In genomic region chr16:18628948-18629340, GRCm38 (mm10) we compare ENCODE assay signal across 8 mouse cellular contexts. TPM values are rescaled to one million over a fixed set of nuclear protein-coding genes. Genes with fewer than 3 reads are reported as not detected.
DNase-seq lines count a peak whose midpoint lies in the region; ATAC-seq and TF ChIP-seq lines count a peak whose summit lies in the region.

No protein-coding gene starts in this region.

- H3K4me1 ChIP-seq in kidney, postnatal 0 days (replicated peaks; ENCODE audit: insufficient read depth, low read length) = peaks cover 13% of the 10 kb centered on the region; the same call in 1 of the 2 replicates
- H3K4me1 ChIP-seq in hindbrain, embryonic 15.5 days (replicated peaks) = peaks cover 42% of the 10 kb centered on the region
- peaks cover 13% of the 10 kb centered on the region; the same call in 1 of the 2 replicates for H3K4me1 ChIP-seq in midbrain, postnatal 0 days (ENCODE audit: insufficient read depth, low read length)

- TF ChIP-seq CTCF in kidney, postnatal 0 days (IDR thresholded peaks at IDR 0.05; ENCODE audit: low read depth) = no peak
- no peak for TF ChIP-seq CTCF in midbrain, postnatal 0 days (IDR thresholded peaks at IDR 0.05)

- peak overlapping the region; percentile 97 for H3K4me2 ChIP-seq in kidney, postnatal 0 days (ENCODE audit: low read length)
- peak overlapping the region; percentile 96 for H3K4me2 ChIP-seq in hindbrain, embryonic 15.5 days
- peak overlapping the region; percentile 92 for H3K4me2 ChIP-seq in midbrain, postnatal 0 days (ENCODE audit: low read depth, low read length, poor library complexity, severe bottlenecking)

- WGBS in kidney, postnatal 0 days = 46% methylated on average over 2 of the region's 2 CpGs
- WGBS in hindbrain, embryonic 15.5 days = 24% methylated on average over 2 of the region's 2 CpGs
- WGBS in midbrain, postnatal 0 days = 13% methylated on average over 2 of the region's 2 CpGs

- H3K9me3 ChIP-seq in kidney, postnatal 0 days (replicated peaks; ENCODE audit: low read length) = no peaks in the 10 kb centered on the region
- no peaks in the 10 kb centered on the region for H3K9me3 ChIP-seq in hindbrain, embryonic 15.5 days
- H3K9me3 ChIP-seq in midbrain, postnatal 0 days (ENCODE audit: low read length) = no peaks in the 10 kb centered on the region

- peak overlapping the region; percentile 70 for H3K4me3 ChIP-seq in kidney, postnatal 0 days (replicated peaks; ENCODE audit: low read depth, low read length)
- peak overlapping the region; percentile 84 for H3K4me3 ChIP-seq in hindbrain, embryonic 15.5 days
- peak overlapping the region; percentile 90 for H3K4me3 ChIP-seq in midbrain, postnatal 0 days (ENCODE audit: low read depth, low read length)

- H3K27ac ChIP-seq in kidney, postnatal 0 days = no peak overlapping the region
- peak overlapping the region; percentile 89 for H3K27ac ChIP-seq in hindbrain, embryonic 15.5 days (replicated peaks)
- H3K27ac ChIP-seq in midbrain, postnatal 0 days (ENCODE audit: low read depth, low read length) = peak overlapping the region; percentile 79

- ATAC-seq in kidney, postnatal 0 days (replicated peaks; ENCODE audit: low FRiP score, low read depth) = no peak
- ATAC-seq in hindbrain, embryonic 15.5 days (ENCODE audit: low FRiP score, low read depth) = peak; percentile 0
- no peak for ATAC-seq in midbrain, postnatal 0 days (ENCODE audit: low FRiP score)
- ATAC-seq in megakaryocyte progenitor cell, adult 5-6 weeks (replicated peaks; ENCODE audit: poor library complexity) = no peak

- no peak for DNase-seq in kidney, postnatal 0 days (ENCODE audit: low spot score)
- no peak for DNase-seq in kidney, adult 18-20 months
- peak; percentile 57 for DNase-seq in cerebellum, adult 9-11 months
- DNase-seq in midbrain, postnatal 0 days (ENCODE audit: low spot score) = no peak
- no peak for DNase-seq in T-cell, adult 2 months (ENCODE audit: low spot score)
- no peak for DNase-seq in gastrocnemius, adult 18-20 months (ENCODE audit: low spot score)

- H3K36me3 ChIP-seq in kidney, postnatal 0 days (ENCODE audit: insufficient read depth, low read length) = no peaks in the 10 kb centered on the region
- H3K36me3 ChIP-seq in hindbrain, embryonic 15.5 days = peaks cover 12% of the 10 kb centered on the region
- peaks cover 12% of the 10 kb centered on the region for H3K36me3 ChIP-seq in midbrain, postnatal 0 days (ENCODE audit: insufficient read depth, low read length)

- H3K9ac ChIP-seq in kidney, postnatal 0 days (ENCODE audit: low read depth, low read length) = peak overlapping the region; percentile 69
- H3K9ac ChIP-seq in hindbrain, embryonic 15.5 days = peak overlapping the region; percentile 87
- peak overlapping the region; percentile 98 for H3K9ac ChIP-seq in midbrain, postnatal 0 days (replicated peaks; ENCODE audit: low read length, poor library complexity, severe bottlenecking)

- peaks cover 17% of the 10 kb centered on the region; the same call in 1 of the 2 replicates for H3K27me3 ChIP-seq in kidney, postnatal 0 days (ENCODE audit: insufficient read depth, low read length)
- peaks cover 20% of the 10 kb centered on the region for H3K27me3 ChIP-seq in hindbrain, embryonic 15.5 days
- peaks cover 9% of the 10 kb centered on the region for H3K27me3 ChIP-seq in midbrain, postnatal 0 days (ENCODE audit: insufficient read depth, low read length)

RNA-seq across cellular contexts. Expression of gene Sept5, which starts 0.8 kb away (rescaled TPM):
- polyA plus RNA-seq in kidney, postnatal 0 days (2015; fragmentation: Nextera tagmentation; extraction: Ambion mirVana) = 10.4 and 12.0 TPM in 2 replicates
- 192 and 212 TPM in 2 replicates for polyA plus RNA-seq in hindbrain, embryonic 15.5 days (2015; fragmentation: Nextera tagmentation; extraction: Ambion mirVana)
- 376 and 407 TPM in 2 replicates for total RNA-seq in midbrain, postnatal 0 days (2014; rRNA removed)
- 247 and 258 TPM in 2 replicates for polyA plus RNA-seq in midbrain, postnatal 0 days (2015; fragmentation: Nextera tagmentation; extraction: Ambion mirVana)
- 7.0 and 9.1 TPM in 2 replicates for total RNA-seq in megakaryocyte progenitor cell, adult 5-6 weeks (2015)
- total RNA-seq in megakaryocyte progenitor cell, adult 5-6 weeks (2017) = 2.6 and 8.7 TPM in 2 replicates
- total RNA-seq in gastrocnemius, adult 18-20 months (2021) = 1 to 10 TPM; 2.4 to 4.4 TPM

RNA-seq across cellular contexts. Expression of gene Gm49601, which starts 2.7 kb away (rescaled TPM):
- polyA plus RNA-seq in kidney, postnatal 0 days (2015; fragmentation: Nextera tagmentation; extraction: Ambion mirVana) = 1.3 and 2.0 TPM in 2 replicates
- 14.8 and 18.8 TPM in 2 replicates for polyA plus RNA-seq in hindbrain, embryonic 15.5 days (2015; fragmentation: Nextera tagmentation; extraction: Ambion mirVana)
- 14.2 and 33.6 TPM in 2 replicates for total RNA-seq in midbrain, postnatal 0 days (2014; rRNA removed)
- 3.4 and 7.0 TPM in 2 replicates for polyA plus RNA-seq in midbrain, postnatal 0 days (2015; fragmentation: Nextera tagmentation; extraction: Ambion mirVana)
- total RNA-seq in megakaryocyte progenitor cell, adult 5-6 weeks (2015) = 0.79 and 1.4 TPM in 2 replicates
- 1.4 and 3.5 TPM in 2 replicates for total RNA-seq in megakaryocyte progenitor cell, adult 5-6 weeks (2017)
- total RNA-seq in gastrocnemius, adult 18-20 months (2021) = under 1 TPM in 1 of 2 experiments, not detected in 1; 0.47 TPM

RNA-seq across cellular contexts. Expression of gene Gp1bb, which starts 6.7 kb away (rescaled TPM):
- 0.57 and 0.92 TPM in 2 replicates for polyA plus RNA-seq in kidney, postnatal 0 days (2015; fragmentation: Nextera tagmentation; extraction: Ambion mirVana)
- 11.8 and 14.8 TPM in 2 replicates for polyA plus RNA-seq in hindbrain, embryonic 15.5 days (2015; fragmentation: Nextera tagmentation; extraction: Ambion mirVana)
- total RNA-seq in midbrain, postnatal 0 days (2014; rRNA removed) = 28.6 and 39.4 TPM in 2 replicates
- polyA plus RNA-seq in midbrain, postnatal 0 days (2015; fragmentation: Nextera tagmentation; extraction: Ambion mirVana) = 11.6 and 11.9 TPM in 2 replicates
- total RNA-seq in megakaryocyte progenitor cell, adult 5-6 weeks (2015) = 0.76 TPM in 1 of 2 replicates, not detected in the other
- total RNA-seq in megakaryocyte progenitor cell, adult 5-6 weeks (2017) = 0.25 TPM in 1 of 2 replicates, not detected in the other
- total RNA-seq in gastrocnemius, adult 18-20 months (2021) = not detected

RNA-seq across cellular contexts. Expression of gene Tbx1, which starts 38.5 kb away (rescaled TPM):
- polyA plus RNA-seq in kidney, postnatal 0 days (2015; fragmentation: Nextera tagmentation; extraction: Ambion mirVana) = 0.23 and 0.32 TPM in 2 replicates
- 1.1 and 1.2 TPM in 2 replicates for polyA plus RNA-seq in hindbrain, embryonic 15.5 days (2015; fragmentation: Nextera tagmentation; extraction: Ambion mirVana)
- total RNA-seq in midbrain, postnatal 0 days (2014; rRNA removed) = 0.52 and 1.3 TPM in 2 replicates
- 0.70 and 0.81 TPM in 2 replicates for polyA plus RNA-seq in midbrain, postnatal 0 days (2015; fragmentation: Nextera tagmentation; extraction: Ambion mirVana)
- total RNA-seq in megakaryocyte progenitor cell, adult 5-6 weeks (2015) = not detected in 2 replicates
- not detected in 2 replicates for total RNA-seq in megakaryocyte progenitor cell, adult 5-6 weeks (2017)
- total RNA-seq in gastrocnemius, adult 18-20 months (2021) = 10 to 100 TPM in 1 of 2 experiments, 1 to 10 TPM in 1; 9.3 to 20.9 TPM

Comparison
In these comparisons a context has a peak if more than half of its experiments do, and no peak if none do; other contexts are left out.
1. RNA of gene Sept5, which starts 0.8 kb away (total RNA-seq): 376 to 407 TPM in midbrain, postnatal 0 days; 2.6 to 9.1 TPM in megakaryocyte progenitor cell, adult 5-6 weeks and 2.4 to 4.4 TPM in gastrocnemius, adult 18-20 months; every median in the first group is over 10 times any median in the second.
2. RNA of gene Gp1bb, which starts 6.7 kb away (total RNA-seq): 28.6 to 39.4 TPM in midbrain, postnatal 0 days; 0.25 to 0.76 TPM in megakaryocyte progenitor cell, adult 5-6 weeks and not detected in gastrocnemius, adult 18-20 months; every median in the first group is over 10 times any median in the second.
3. Peak in every context shown above with its lines, with median percentiles within 50 percentile points of each other: H3K4me2 ChIP-seq, H3K4me3 ChIP-seq and H3K9ac ChIP-seq.